Mouse (Mus musculus) mouse embryonic stem cell (cell line): ENCODE results near the gene Sox6.

Source experiments
- in situ Hi-C, 2 experiments: fragments of 300-500 bp; cut with MboI; formaldehyde crosslinking; loops; 1 replicate in 1 of 2; 3 replicates in 1 of 2; pipeline ENCODE4 v1.14.3; 2019 to 2020; ENCODE audit warnings: low sequenced_read_pairs in 2 of 2, low pct_unique_long_range_greater_than_20kb in 1 of 2, mixed read lengths in 1 of 2; ENCODE audit not compliant: unreplicated experiment in 1 of 2

Gene Sox6

GRCm38 (mm10) chr7:115453042-115453712 is 585.4 kb downstream of the Sox6 start:
- in situ Hi-C loops: loop anchor here in 1 of 2 experiments (25.0 kb wide), 1 partner anchor 584 kb away; the partner anchor contains the start of genes 1110004F10Rik and Sox6

- in situ Hi-C loops: loop anchor here in 1 of 2 experiments (25.0 kb wide), 1 partner anchor 587 kb away; the partner anchor contains the start of genes 1110004F10Rik and Sox6
Observed at GRCm38 (mm10) chr7:115450431-115451195, 588.0 kb downstream of the Sox6 start.

- in situ Hi-C loops: loop anchor here in 1 of 2 experiments (25.0 kb wide), 1 partner anchor 589 kb away; the partner anchor contains the start of genes 1110004F10Rik and Sox6
Observed at GRCm38 (mm10) chr7:115448403-115449025, 590.1 kb downstream of the Sox6 start.

- in situ Hi-C loops: loop anchor here in 1 of 2 experiments (25.0 kb wide), 1 partner anchor 590 kb away; the partner anchor contains the start of genes 1110004F10Rik and Sox6
Observed at GRCm38 (mm10) chr7:115447091-115447490, 591.5 kb downstream of the Sox6 start.

- in situ Hi-C loops: loop anchor here in 1 of 2 experiments (25.0 kb wide), 1 partner anchor 591 kb away; the partner anchor contains the start of genes 1110004F10Rik and Sox6
Observed at GRCm38 (mm10) chr7:115446481-115447016, 592.0 kb downstream of the Sox6 start.

GRCm38 (mm10) chr7:115426161-115426982 is 612.2 kb downstream of the Sox6 start:
- in situ Hi-C loops: loop anchor here in 1 of 2 experiments (25.0 kb wide), 1 partner anchor 611 kb away; the partner anchor contains the start of genes 1110004F10Rik and Sox6

- in situ Hi-C loops: no loop called here
Observed at GRCm38 (mm10) chr7:115422828-115423227, 615.8 kb downstream of the Sox6 start.

- in situ Hi-C loops: no loop called here
Observed at GRCm38 (mm10) chr7:115420960-115421359, 617.6 kb downstream of the Sox6 start.
